Mouse (Mus musculus): ENCODE results near the gene Gm20605.

Gene Gm20605

DNA sequence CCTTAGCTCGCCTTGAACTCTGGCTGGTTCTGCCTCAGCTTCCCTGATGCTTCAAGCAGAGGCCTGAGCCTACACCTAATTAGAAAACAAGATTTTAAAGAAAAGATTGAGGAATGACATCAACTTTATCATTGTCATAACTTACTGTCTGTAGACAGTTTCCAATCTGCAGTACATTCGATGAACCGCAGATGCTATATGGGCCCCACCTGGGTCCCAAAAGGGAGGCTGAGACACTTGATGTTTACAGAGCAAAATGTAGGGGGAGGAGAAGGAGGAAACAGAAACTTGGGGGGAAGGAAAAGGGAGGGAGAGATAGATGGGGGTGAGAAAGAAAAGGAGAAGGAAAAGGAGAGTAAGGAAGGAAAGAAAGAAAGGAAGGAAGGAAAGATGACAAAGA lies 61.0 kb downstream of the Gm20605 start:
- no peak for DNase-seq (ENCODE audit: low read depth, low spot score)

DNA sequence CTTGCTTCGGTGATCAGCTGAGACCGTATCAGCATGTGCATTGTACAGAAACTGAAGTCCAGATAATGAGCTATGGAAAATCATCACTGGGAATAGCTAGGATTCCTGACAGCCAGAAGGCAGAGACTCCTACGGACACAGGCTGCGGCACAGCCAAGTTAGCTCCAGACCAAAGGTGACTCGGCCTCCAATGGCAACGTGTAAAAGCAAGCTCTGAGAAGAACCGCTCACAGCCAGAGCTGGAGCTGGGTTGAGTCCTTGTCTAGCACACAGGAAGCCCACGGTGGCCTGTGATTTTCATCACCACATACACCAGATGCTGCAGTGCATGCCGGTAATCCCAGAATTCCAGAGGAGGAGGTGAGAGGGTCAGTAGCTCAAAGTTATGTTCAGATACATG lies 61.6 kb downstream of the Gm20605 start:
- no peak for DNase-seq (ENCODE audit: low read depth, low spot score)

DNA sequence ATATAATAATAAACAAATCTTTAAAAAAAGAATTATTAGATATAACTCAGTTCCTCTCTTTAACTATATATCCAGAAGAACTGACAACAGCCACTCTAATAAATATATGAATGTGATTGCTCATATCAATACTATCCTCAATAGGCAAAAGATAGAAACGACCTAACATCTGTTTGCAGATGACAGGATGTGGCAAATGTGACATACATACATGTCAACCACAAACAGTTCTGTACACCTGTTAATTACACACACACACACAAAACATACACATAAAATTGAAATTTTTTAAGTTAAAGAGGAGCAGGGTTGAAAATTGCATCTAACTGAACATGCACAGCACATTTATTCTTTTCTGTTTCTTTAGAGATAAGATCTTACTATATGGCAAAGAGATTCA lies 62.9 kb downstream of the Gm20605 start:
- no peak for DNase-seq (ENCODE audit: low read depth, low spot score)

All from WW6 (cell line).